Mouse (Mus musculus): Measurements from ENCODE around the gene Pagr1a. TPM values are rescaled to one million over a fixed set of nuclear protein-coding genes. Genes with fewer than 3 reads are reported as not detected.

Pagr1a gene
- polyA plus RNA-seq, 2 experiments, result 15.2 to 32.2 TPM

DNA sequence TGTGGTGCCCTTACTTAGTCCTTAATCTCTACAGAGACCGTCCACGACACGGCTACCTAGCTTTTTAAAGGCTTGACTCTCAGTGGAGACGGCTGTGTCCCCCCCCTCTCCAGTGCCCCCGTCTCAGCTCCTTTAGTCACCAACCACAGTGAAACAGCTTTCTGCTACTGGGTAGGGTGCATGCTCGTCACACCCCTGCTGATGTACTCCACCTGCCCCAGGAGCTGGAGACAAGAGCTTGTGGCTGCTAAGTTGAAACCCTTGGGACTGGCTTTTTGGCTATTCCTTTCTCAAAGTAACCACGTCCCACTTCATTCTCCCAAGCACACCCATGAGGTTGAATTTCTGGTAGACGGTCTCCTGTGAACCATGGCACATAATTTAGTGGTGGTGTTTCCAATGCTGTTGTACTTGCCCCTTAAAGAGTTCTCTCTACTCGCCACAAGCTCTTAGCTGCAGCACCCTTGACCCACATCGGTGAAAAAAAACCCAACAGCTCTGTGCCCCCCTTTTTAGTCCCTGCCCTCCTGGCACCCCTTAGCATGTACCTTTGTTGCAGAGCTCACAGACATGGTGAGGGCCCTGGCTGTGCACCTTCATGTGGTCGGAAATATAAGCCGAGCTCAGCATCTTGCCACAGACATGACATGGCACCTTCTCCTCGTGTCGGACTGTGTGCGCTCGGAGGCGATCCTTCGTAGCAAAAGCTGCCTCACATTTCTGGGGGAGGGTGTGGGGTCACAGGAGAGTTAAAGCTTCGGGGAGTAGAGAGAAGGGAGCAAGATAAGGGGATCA, 6.9 kb upstream of the Pagr1a start:
- peaks cover 44% of the 10 kb centered on the region for H3K36me3 ChIP-seq (replicated peaks; ENCODE audit: control insufficient read depth, insufficient read depth, low read depth)
- H3K4me3 ChIP-seq (ENCODE audit: insufficient read depth in 1 of 2, low read depth in 2 of 2, low read length in 2 of 2), result peak overlapping the region; percentile 66 to 95
- H3K27ac ChIP-seq, result peak overlapping the region; percentile 89
- no peaks in the 10 kb centered on the region for H3K9me3 ChIP-seq (ENCODE audit: control insufficient read depth, low read length)
- H3K9ac ChIP-seq (replicated peaks), result peak overlapping the region; percentile 96
- H3K4me1 ChIP-seq (replicated peaks; ENCODE audit: control insufficient read depth in 2 of 2, insufficient read depth in 2 of 2, low read length in 1 of 2), result peaks cover 29 to 35% of the 10 kb centered on the region in 2 experiments
- H3K27me3 ChIP-seq (ENCODE audit: control insufficient read depth, insufficient read depth, low read length), result no peaks in the 10 kb centered on the region
- no peak for TF ChIP-seq CTCF (IDR thresholded peaks at IDR 0.05; ENCODE audit: low read depth)
- no peak for TF ChIP-seq EP300 (IDR thresholded peaks at IDR 0.05; ENCODE audit: low read depth)
- DNase-seq (ENCODE audit: low read depth in 3 of 3, low spot score in 3 of 3) (no peak), ATAC-seq (ENCODE audit: insufficient read depth) (no peak)
- 18% methylated on average over 19 of the region's 19 CpGs for WGBS (ENCODE audit: insufficient replicate concordance)
- peak overlapping the region; percentile 76 for H3K4me2 ChIP-seq (ENCODE audit: low read depth)

GRCm38 (mm10) chr7:127023272-127023691, 6.1 kb upstream of the Pagr1a start:
- TF ChIP-seq EP300 (IDR thresholded peaks at IDR 0.05; ENCODE audit: low read depth) (no peak), CTCF (IDR thresholded peaks at IDR 0.05; ENCODE audit: low read depth) (no peak)
- ATAC-seq (ENCODE audit: insufficient read depth), result no peak
- Histone ChIP-seq H3K27ac (no peak overlapping the region), H3K9me3 (ENCODE audit: control insufficient read depth, low read length) (no peaks in the 10 kb centered on the region), H3K9ac (replicated peaks) (peak overlapping the region; percentile 5; the same call in 1 of the 2 replicates), H3K4me1 (replicated peaks; ENCODE audit: control insufficient read depth in 2 of 2, insufficient read depth in 2 of 2, low read length in 1 of 2) (peaks cover 27 to 35% of the 10 kb centered on the region in 2 experiments), H3K36me3 (replicated peaks; ENCODE audit: control insufficient read depth, insufficient read depth, low read depth) (peaks cover 36% of the 10 kb centered on the region), H3K4me3 (ENCODE audit: insufficient read depth in 1 of 2, low read depth in 2 of 2, low read length in 2 of 2) (peak overlapping the region in 1 of 2 experiments; percentile 95; a peak in 2 of 4 replicates), H3K4me2 (ENCODE audit: low read depth) (peak overlapping the region; percentile 76), H3K27me3 (ENCODE audit: control insufficient read depth, insufficient read depth, low read length) (no peaks in the 10 kb centered on the region)
- 78% methylated on average over 13 of the region's 13 CpGs for WGBS (ENCODE audit: insufficient replicate concordance)
- DNase-seq (ENCODE audit: low read depth in 3 of 3, low spot score in 3 of 3), result no peak

GRCm38 (mm10) chr7:127022528-127023271, 5.5 kb upstream of the Pagr1a start:
- Histone ChIP-seq H3K4me1 (replicated peaks; ENCODE audit: control insufficient read depth in 2 of 2, insufficient read depth in 2 of 2, low read length in 1 of 2) (peaks cover 24 to 30% of the 10 kb centered on the region in 2 experiments), H3K9me3 (ENCODE audit: control insufficient read depth, low read length) (no peaks in the 10 kb centered on the region), H3K9ac (replicated peaks) (no peak overlapping the region; the same call in 1 of the 2 replicates), H3K36me3 (replicated peaks; ENCODE audit: control insufficient read depth, insufficient read depth, low read depth) (peaks cover 30% of the 10 kb centered on the region), H3K4me2 (ENCODE audit: low read depth) (peak overlapping the region; percentile 76), H3K4me3 (ENCODE audit: insufficient read depth in 1 of 2, low read depth in 2 of 2, low read length in 2 of 2) (peak overlapping the region in 1 of 2 experiments; percentile 95; a peak in 2 of 4 replicates), H3K27me3 (ENCODE audit: control insufficient read depth, insufficient read depth, low read length) (no peaks in the 10 kb centered on the region), H3K27ac (no peak overlapping the region)
- DNase-seq (ENCODE audit: low read depth in 3 of 3, low spot score in 3 of 3), result no peak
- no peak for ATAC-seq (ENCODE audit: insufficient read depth)
- WGBS (ENCODE audit: insufficient replicate concordance), result 83% methylated on average over 7 of the region's 7 CpGs
- TF ChIP-seq EP300 (IDR thresholded peaks at IDR 0.05; ENCODE audit: low read depth) (no peak), CTCF (IDR thresholded peaks at IDR 0.05; ENCODE audit: low read depth) (no peak)

DNA sequence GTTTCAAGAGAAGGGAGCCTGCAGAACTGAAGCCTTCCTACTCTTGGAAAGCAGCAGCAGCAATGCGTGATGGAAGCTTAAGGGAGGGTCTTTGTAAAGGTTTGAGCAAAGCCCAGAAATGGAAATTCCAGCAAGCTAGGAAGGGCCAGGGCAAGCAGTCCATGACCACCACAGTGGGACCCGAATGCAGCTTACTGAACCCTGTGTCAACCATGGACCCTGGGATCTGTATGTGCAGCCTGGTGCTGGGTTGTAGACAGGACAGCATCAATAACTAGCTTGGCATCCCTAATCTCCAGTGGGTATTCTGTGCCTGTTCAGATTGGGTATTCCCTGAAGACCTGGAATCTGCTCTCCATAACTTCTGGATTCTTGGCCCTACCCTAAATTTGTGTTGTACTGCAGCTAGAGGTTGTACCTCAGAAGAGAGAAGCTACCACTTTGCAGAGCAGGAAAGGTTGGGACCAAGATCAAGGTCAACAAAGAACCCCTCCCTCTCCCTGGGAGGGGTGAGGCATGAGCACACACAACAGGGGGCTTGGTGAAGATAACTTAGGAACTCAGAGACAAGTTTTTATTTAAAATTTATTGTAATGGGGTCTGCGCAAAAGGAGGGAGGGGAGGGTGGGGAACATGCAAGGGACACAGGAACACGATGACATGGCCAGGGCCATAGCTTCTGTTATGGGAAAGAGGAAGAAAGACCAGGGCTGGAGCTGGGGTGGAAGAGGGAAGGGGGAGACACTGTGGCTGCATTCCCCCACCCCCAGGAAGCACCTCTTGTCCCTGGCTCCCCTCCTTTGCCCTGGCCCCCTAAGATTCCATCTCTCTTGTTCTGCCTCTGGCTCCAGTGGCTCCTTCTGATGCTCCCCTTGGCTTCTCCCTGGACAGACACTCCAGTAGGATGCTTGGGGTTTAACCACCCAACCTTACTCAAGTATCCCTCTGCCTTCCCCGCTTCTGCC, 4.7 kb upstream of the Pagr1a start:
- Histone ChIP-seq H3K4me1 (replicated peaks; ENCODE audit: control insufficient read depth in 2 of 2, insufficient read depth in 2 of 2, low read length in 1 of 2) (peaks cover 24 to 29% of the 10 kb centered on the region in 2 experiments), H3K4me2 (ENCODE audit: low read depth) (peak overlapping the region; percentile 67), H3K4me3 (ENCODE audit: insufficient read depth in 1 of 2, low read depth in 2 of 2, low read length in 2 of 2) (peak overlapping the region; percentile 13 to 36), H3K9me3 (ENCODE audit: control insufficient read depth, low read length) (no peaks in the 10 kb centered on the region), H3K9ac (replicated peaks) (peak overlapping the region; percentile 48), H3K27me3 (ENCODE audit: control insufficient read depth, insufficient read depth, low read length) (no peaks in the 10 kb centered on the region), H3K36me3 (replicated peaks; ENCODE audit: control insufficient read depth, insufficient read depth, low read depth) (peaks cover 27% of the 10 kb centered on the region), H3K27ac (no peak overlapping the region)
- DNase-seq (ENCODE audit: low read depth in 3 of 3, low spot score in 3 of 3) (no peak), ATAC-seq (ENCODE audit: insufficient read depth) (no peak)
- 34% methylated on average over 5 of the region's 5 CpGs for WGBS (ENCODE audit: insufficient replicate concordance)
- TF ChIP-seq EP300 (IDR thresholded peaks at IDR 0.05; ENCODE audit: low read depth) (no peak; the same call in 1 of the 2 replicates), CTCF (IDR thresholded peaks at IDR 0.05; ENCODE audit: low read depth) (no peak)
